Mouse (Mus musculus): ENCODE measurements around the gene Casc3. TPM values are rescaled to one million over a fixed set of nuclear protein-coding genes. Genes with fewer than 3 reads are reported as not detected.

Gene Casc3
- polyA plus RNA-seq, 1 experiment: 22.1 TPM

DNA sequence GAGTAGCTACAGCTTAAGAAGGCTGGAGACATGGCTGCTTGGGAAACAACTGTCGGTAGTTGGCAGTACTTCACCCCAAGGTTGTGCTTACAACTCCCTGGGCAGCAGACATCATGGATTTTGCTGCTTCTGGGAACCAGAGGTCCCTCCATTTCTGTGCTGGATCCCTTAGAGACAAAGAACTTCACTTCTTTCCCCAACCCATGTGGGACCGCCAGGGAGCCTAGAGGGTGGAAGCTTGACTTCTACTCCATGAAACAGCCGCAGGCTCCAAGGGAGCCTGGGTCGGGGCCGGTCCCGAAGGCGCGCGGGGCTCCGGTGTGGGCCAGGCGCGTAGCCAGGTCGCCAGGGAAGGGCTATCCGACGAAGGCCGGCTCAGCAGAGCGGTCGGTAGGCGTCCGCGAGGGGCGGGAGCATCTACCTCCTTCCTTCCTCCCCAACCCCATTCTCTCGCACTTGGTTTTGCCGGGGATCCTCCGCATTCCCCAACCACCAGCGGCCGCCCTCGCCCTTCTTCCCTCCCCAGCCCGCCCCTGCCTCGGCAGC, 10.2 kb upstream of the Casc3 start:
- TF ChIP-seq POLR2A (IDR thresholded peaks at IDR 0.05; ENCODE audit: insufficient read length, low read depth) (no peak), CEBPB (IDR thresholded peaks at IDR 0.05; ENCODE audit: insufficient read depth, poor library complexity, severe bottlenecking) (no peak), REST (IDR thresholded peaks at IDR 0.05; ENCODE audit: insufficient read depth, insufficient read length) (no peak), USF1 (IDR thresholded peaks at IDR 0.05; ENCODE audit: low read depth) (no peak), MYOG (IDR thresholded peaks at IDR 0.05; ENCODE audit: control insufficient read depth in 1 of 3, insufficient read depth in 1 of 3, insufficient read length in 2 of 3, low read depth in 2 of 3) (no peak), TCF12 (IDR thresholded peaks at IDR 0.05; ENCODE audit: insufficient read depth, poor library complexity, severe bottlenecking) (no peak), MAX (IDR thresholded peaks at IDR 0.05; ENCODE audit: low read depth) (no peak), SRF (IDR thresholded peaks at IDR 0.05; ENCODE audit: control insufficient read depth, insufficient read length, low read depth) (no peak), POLR2AphosphoS2 (IDR thresholded peaks at IDR 0.05; ENCODE audit: insufficient read length, low read depth) (no peak), TCF3 (IDR thresholded peaks at IDR 0.05; ENCODE audit: insufficient read length, low read depth) (no peak), E2F4 (IDR thresholded peaks at IDR 0.05; ENCODE audit: insufficient read depth) (no peak), MYOD1 (IDR thresholded peaks at IDR 0.05; ENCODE audit: control insufficient read depth in 1 of 3, insufficient read length in 2 of 3, low read depth in 2 of 3) (no peak)
- Histone ChIP-seq H3K4me3 (peak overlapping the region; percentile 89), H3K4me2 (ENCODE audit: low read depth) (peak overlapping the region; percentile 74), H3K27me3 (ENCODE audit: control insufficient read depth, insufficient read depth, insufficient read length) (no peaks in the 10 kb centered on the region), H3K79me2 (ENCODE audit: control insufficient read depth, insufficient read depth) (peaks cover 34% of the 10 kb centered on the region), H3ac (ENCODE audit: control insufficient read depth, insufficient read length) (peak overlapping the region; percentile 71), H3K36me3 (ENCODE audit: control insufficient read depth, insufficient read depth) (no peaks in the 10 kb centered on the region)

DNA sequence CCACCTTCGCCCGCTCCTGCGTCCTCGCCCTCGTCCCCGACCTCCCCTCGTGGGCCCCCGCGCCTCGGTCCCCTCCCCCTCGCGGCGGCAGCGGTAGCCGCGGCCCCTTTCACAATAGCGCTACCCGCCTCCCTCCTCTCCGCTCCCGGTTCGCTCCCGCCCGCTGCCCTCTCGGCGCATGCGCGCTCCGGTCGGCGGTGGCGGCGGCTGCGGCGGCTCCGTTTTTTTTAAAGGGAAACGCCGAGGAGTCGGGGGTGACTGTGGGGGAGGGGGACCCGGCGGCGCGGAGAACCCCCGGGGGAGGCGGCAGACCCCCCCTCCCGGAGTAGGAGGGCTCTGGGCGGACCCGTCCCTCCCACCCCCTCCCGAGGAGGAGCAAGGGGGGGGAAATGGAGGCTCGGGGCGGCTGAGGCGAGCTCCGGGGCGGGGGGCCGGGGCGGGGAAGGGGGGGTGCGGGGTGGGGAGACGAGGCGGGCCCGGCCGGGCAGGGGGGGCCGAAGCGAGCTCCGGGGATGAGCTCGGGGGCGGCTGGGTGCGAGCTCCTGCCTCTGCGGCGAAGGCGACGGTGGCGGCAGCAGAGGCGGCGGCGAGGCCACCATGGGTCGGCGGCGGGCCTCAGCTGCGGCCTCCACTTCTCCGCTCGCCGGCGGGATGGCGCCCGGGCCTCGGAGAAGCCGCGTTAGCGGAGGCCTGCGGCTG, 9.5 kb upstream of the Casc3 start, which contains the start of gene Msl1:
Gene Msl1, plus strand, starts transcription at position 502 of the 699 bp plus-strand sequence.
- Histone ChIP-seq H3K4me3 (peak within 1 kb of the TSS; percentile 89), H3K27me3 (ENCODE audit: control insufficient read depth, insufficient read depth, insufficient read length) (no peaks in the 10 kb centered on the region), H3ac (ENCODE audit: control insufficient read depth, insufficient read length) (peak within 1 kb of the TSS; percentile 71), H3K79me2 (ENCODE audit: control insufficient read depth, insufficient read depth) (peaks cover 39% of the 10 kb centered on the region), H3K4me2 (ENCODE audit: low read depth) (peak within 1 kb of the TSS; percentile 95), H3K36me3 (ENCODE audit: control insufficient read depth, insufficient read depth) (peaks cover 3% of the 10 kb centered on the region)
- TF ChIP-seq E2F4 (IDR thresholded peaks at IDR 0.05; ENCODE audit: insufficient read depth) (no peak), TCF3 (IDR thresholded peaks at IDR 0.05; ENCODE audit: insufficient read length, low read depth) (peak; percentile 15), TCF12 (IDR thresholded peaks at IDR 0.05; ENCODE audit: insufficient read depth, poor library complexity, severe bottlenecking) (no peak), SRF (IDR thresholded peaks at IDR 0.05; ENCODE audit: control insufficient read depth, insufficient read length, low read depth) (no peak), CEBPB (IDR thresholded peaks at IDR 0.05; ENCODE audit: insufficient read depth, poor library complexity, severe bottlenecking) (peak; percentile 37; the same call in 1 of the 2 replicates), MYOG (IDR thresholded peaks at IDR 0.05; ENCODE audit: control insufficient read depth in 1 of 3, insufficient read depth in 1 of 3, insufficient read length in 2 of 3, low read depth in 2 of 3) (peak in 1 of 3 experiments; percentile 6), POLR2AphosphoS2 (IDR thresholded peaks at IDR 0.05; ENCODE audit: insufficient read length, low read depth) (peak; percentile 57), POLR2A (IDR thresholded peaks at IDR 0.05; ENCODE audit: insufficient read length, low read depth) (peak; percentile 82), MAX (IDR thresholded peaks at IDR 0.05; ENCODE audit: low read depth) (no peak)

DNA sequence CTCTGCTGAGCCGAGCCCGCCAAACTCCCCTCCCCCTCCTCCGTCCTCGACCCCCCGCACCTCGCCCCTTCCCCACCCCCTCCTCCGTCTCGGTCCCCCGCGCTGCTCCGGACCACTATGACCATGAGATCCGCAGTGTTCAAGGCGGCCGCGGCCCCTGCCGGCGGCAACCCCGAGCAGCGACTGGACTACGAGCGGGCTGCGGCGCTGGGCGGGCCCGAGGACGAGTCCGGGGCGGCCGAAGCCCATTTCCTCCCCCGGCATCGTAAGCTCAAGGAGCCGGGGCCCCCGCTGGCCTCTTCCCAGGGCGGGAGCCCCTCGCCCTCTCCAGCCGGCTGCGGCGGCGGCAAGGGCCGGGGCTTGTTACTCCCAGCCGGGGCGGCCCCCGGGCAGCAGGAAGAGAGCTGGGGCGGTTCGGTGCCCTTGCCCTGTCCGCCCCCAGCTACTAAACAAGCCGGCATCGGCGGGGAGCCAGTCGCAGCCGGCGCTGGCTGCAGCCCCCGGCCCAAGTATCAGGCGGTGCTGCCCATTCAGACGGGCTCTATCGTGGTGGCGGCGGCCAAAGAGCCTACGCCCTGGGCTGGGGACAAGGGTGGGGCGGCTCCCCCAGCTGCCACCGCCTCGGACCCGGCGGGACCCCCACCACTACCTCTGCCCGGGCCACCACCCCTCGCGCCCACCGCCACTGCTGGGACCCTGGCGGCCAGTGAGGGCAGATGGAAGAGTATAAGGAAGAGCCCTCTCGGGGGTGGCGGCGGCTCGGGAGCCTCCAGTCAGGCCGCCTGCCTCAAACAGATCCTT, 8.8 kb upstream of the Casc3 start:
- H3ac ChIP-seq (ENCODE audit: control insufficient read depth, insufficient read length): peak overlapping the region; percentile 71
- peaks cover 6% of the 10 kb centered on the region for H3K36me3 ChIP-seq (ENCODE audit: control insufficient read depth, insufficient read depth)
- peak overlapping the region; percentile 95 for H3K4me2 ChIP-seq (ENCODE audit: low read depth)
- TF ChIP-seq TCF12 (IDR thresholded peaks at IDR 0.05; ENCODE audit: insufficient read depth, poor library complexity, severe bottlenecking) (no peak), CEBPB (IDR thresholded peaks at IDR 0.05; ENCODE audit: insufficient read depth, poor library complexity, severe bottlenecking) (no peak), POLR2A (IDR thresholded peaks at IDR 0.05; ENCODE audit: insufficient read length, low read depth) (peak; percentile 33), USF1 (IDR thresholded peaks at IDR 0.05; ENCODE audit: low read depth) (no peak), POLR2AphosphoS2 (IDR thresholded peaks at IDR 0.05; ENCODE audit: insufficient read length, low read depth) (no peak), MYOD1 (IDR thresholded peaks at IDR 0.05; ENCODE audit: control insufficient read depth in 1 of 3, insufficient read length in 2 of 3, low read depth in 2 of 3) (no peak), MAX (IDR thresholded peaks at IDR 0.05; ENCODE audit: low read depth) (no peak), REST (IDR thresholded peaks at IDR 0.05; ENCODE audit: insufficient read depth, insufficient read length) (no peak), TCF3 (IDR thresholded peaks at IDR 0.05; ENCODE audit: insufficient read length, low read depth) (no peak), E2F4 (IDR thresholded peaks at IDR 0.05; ENCODE audit: insufficient read depth) (peak; percentile 6), MYOG (IDR thresholded peaks at IDR 0.05; ENCODE audit: control insufficient read depth in 1 of 3, insufficient read depth in 1 of 3, insufficient read length in 2 of 3, low read depth in 2 of 3) (no peak), SRF (IDR thresholded peaks at IDR 0.05; ENCODE audit: control insufficient read depth, insufficient read length, low read depth) (no peak)
- peak overlapping the region; percentile 89 for H3K4me3 ChIP-seq
- H3K27me3 ChIP-seq (ENCODE audit: control insufficient read depth, insufficient read depth, insufficient read length): no peaks in the 10 kb centered on the region
- peaks cover 46% of the 10 kb centered on the region for H3K79me2 ChIP-seq (ENCODE audit: control insufficient read depth, insufficient read depth)

DNA sequence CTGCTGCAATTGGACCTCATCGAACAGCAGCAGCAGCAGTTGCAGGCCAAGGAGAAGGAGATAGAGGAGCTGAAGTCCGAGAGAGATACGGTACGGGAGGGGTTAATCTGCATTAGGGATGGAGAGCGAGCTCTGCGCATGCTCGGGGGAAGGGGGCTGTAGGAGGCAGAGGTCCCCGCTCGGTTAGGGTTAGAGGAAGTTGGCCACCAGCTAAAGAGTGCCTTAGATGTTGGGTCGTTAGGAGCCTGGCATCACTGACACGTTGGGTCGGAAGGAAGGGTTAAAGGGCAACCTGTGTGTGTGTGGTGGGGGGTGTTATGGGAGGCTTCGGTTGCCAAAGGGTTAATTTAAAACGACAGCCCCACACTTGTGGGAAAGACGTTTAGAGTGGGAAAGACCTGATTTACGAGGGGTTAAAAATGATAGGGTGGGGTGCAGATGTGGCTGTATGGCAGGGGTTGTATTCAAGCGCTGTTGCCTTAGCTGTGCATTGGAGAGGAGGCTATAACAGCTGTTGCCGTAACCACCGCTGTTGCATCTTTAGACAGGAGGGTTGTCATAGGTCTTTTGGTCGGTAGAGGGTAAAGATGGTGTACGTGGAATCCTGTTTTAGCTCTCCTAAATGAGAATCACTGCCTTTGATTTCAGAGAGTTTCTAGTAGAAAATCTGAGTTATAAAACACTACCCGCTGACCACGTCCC, 8.0 kb upstream of the Casc3 start:
- Histone ChIP-seq H3K4me2 (ENCODE audit: low read depth) (peak overlapping the region; percentile 95), H3ac (ENCODE audit: control insufficient read depth, insufficient read length) (peak overlapping the region; percentile 71), H3K36me3 (ENCODE audit: control insufficient read depth, insufficient read depth) (peaks cover 13% of the 10 kb centered on the region), H3K27me3 (ENCODE audit: control insufficient read depth, insufficient read depth, insufficient read length) (no peaks in the 10 kb centered on the region), H3K4me3 (peak overlapping the region; percentile 89), H3K79me2 (ENCODE audit: control insufficient read depth, insufficient read depth) (peaks cover 54% of the 10 kb centered on the region)
- no peak for TF ChIP-seq MAX (IDR thresholded peaks at IDR 0.05; ENCODE audit: low read depth)
- no peak for TF ChIP-seq CEBPB (IDR thresholded peaks at IDR 0.05; ENCODE audit: insufficient read depth, poor library complexity, severe bottlenecking)
- TF ChIP-seq USF1 (IDR thresholded peaks at IDR 0.05; ENCODE audit: low read depth): no peak
- TF ChIP-seq E2F4 (IDR thresholded peaks at IDR 0.05; ENCODE audit: insufficient read depth): no peak
- no peak for TF ChIP-seq REST (IDR thresholded peaks at IDR 0.05; ENCODE audit: insufficient read depth, insufficient read length)
- no peak for TF ChIP-seq SRF (IDR thresholded peaks at IDR 0.05; ENCODE audit: control insufficient read depth, insufficient read length, low read depth)
- TF ChIP-seq MYOG (IDR thresholded peaks at IDR 0.05; ENCODE audit: control insufficient read depth in 1 of 3, insufficient read depth in 1 of 3, insufficient read length in 2 of 3, low read depth in 2 of 3): no peak
- TF ChIP-seq POLR2A (IDR thresholded peaks at IDR 0.05; ENCODE audit: insufficient read length, low read depth): peak; percentile 5
- no peak for TF ChIP-seq TCF3 (IDR thresholded peaks at IDR 0.05; ENCODE audit: insufficient read length, low read depth)
- peak in 2 of 3 experiments; percentile 19 to 49 for TF ChIP-seq MYOD1 (IDR thresholded peaks at IDR 0.05; ENCODE audit: control insufficient read depth in 1 of 3, insufficient read length in 2 of 3, low read depth in 2 of 3)
- TF ChIP-seq TCF12 (IDR thresholded peaks at IDR 0.05; ENCODE audit: insufficient read depth, poor library complexity, severe bottlenecking): no peak
- TF ChIP-seq POLR2AphosphoS2 (IDR thresholded peaks at IDR 0.05; ENCODE audit: insufficient read length, low read depth): peak; percentile 65
